Mouse (Mus musculus) testis, adult 2 months (tissue): Measurements from ENCODE around the gene Tmem189. TPM values are rescaled to one million over a fixed set of nuclear protein-coding genes. Genes with fewer than 3 reads are reported as not detected.

ENCODE experiments used
- H3K27ac ChIP-seq: fragments of 200-500 bp; 2 replicates; pipeline ENCODE4 v1.5.1; 2012; ENCODE audit warnings: low read depth, low read length; ENCODE audit not compliant: control insufficient read depth, insufficient read depth
- H3K27me3 ChIP-seq: fragments of 200-500 bp; 2 replicates; pipeline ENCODE4 v1.6.1; 2012; ENCODE audit warnings: mild to moderate bottlenecking, low read length, moderate library complexity; ENCODE audit not compliant: control insufficient read depth, insufficient read depth
- H3K36me3 ChIP-seq: fragments of 200-500 bp; 2 replicates; pipeline ENCODE4 v1.6.1; 2012; ENCODE audit warnings: mild to moderate bottlenecking, low read length; ENCODE audit not compliant: control insufficient read depth, insufficient read depth
- H3K4me1 ChIP-seq: fragments of 200-500 bp; 2 replicates; pipeline ENCODE4 v1.6.1; 2012; ENCODE audit warnings: low read length; ENCODE audit not compliant: control insufficient read depth, insufficient read depth
- H3K4me3 ChIP-seq: fragments of 200-500 bp; 2 replicates; pipeline ENCODE4 v1.5.1; 2012; ENCODE audit warnings: low read depth, mild to moderate bottlenecking, low read length, moderate library complexity, mixed read lengths; ENCODE audit not compliant: control insufficient read depth
- CTCF ChIP-seq: fragments of 200-500 bp; IDR thresholded peaks from 2 replicates; pipeline ENCODE4 v1.5.1; 2012; ENCODE audit warnings: low read depth, mild to moderate bottlenecking, inconsistent platforms, low read length, moderate library complexity; ENCODE audit not compliant: control insufficient read depth, insufficient read depth, insufficient replicate concordance
- POLR2A ChIP-seq: fragments of 200-500 bp; IDR thresholded peaks from 2 replicates; pipeline ENCODE4 v1.6.1; 2012; ENCODE audit warnings: low read depth, mild to moderate bottlenecking, inconsistent platforms, low read length, moderate library complexity; ENCODE audit not compliant: control insufficient read depth
- polyA plus RNA-seq: library from polyadenylated mRNA; depleted of rRNA; stranded (reverse); fragments of >200 nt; gene quantifications from 2 replicates; pipeline ENCODE4 v1.2.3, GENCODE M21; 2012

The Tmem189 gene
- polyA plus RNA-seq, 1 experiment: 97.4 TPM

- TF ChIP-seq CTCF (no peak), POLR2A (no peak)
- Histone ChIP-seq H3K4me3 (no peak overlapping the region), H3K27me3 (no peaks in the 10 kb centered on the region), H3K4me1 (peaks cover 4% of the 10 kb centered on the region; the same call in 1 of the 2 replicates), H3K27ac (no peak overlapping the region), H3K36me3 (no peaks in the 10 kb centered on the region)
Measured at GRCm38 (mm10) chr2:167700018-167700417, 10.4 kb upstream of the Tmem189 start.

GRCm38 (mm10) chr2:167697902-167698301 lies 8.3 kb upstream of the Tmem189 start:
- TF ChIP-seq POLR2A (no peak), CTCF (no peak)
- Histone ChIP-seq H3K27me3 (no peaks in the 10 kb centered on the region), H3K4me3 (no peak overlapping the region), H3K27ac (no peak overlapping the region; the same call in 1 of the 2 replicates), H3K4me1 (peaks cover 4% of the 10 kb centered on the region; the same call in 1 of the 2 replicates), H3K36me3 (no peaks in the 10 kb centered on the region)

GRCm38 (mm10) chr2:167696143-167696542 lies 6.5 kb upstream of the Tmem189 start:
- Histone ChIP-seq H3K4me1 (peaks cover 4% of the 10 kb centered on the region; the same call in 1 of the 2 replicates), H3K27ac (no peak overlapping the region), H3K36me3 (no peaks in the 10 kb centered on the region), H3K27me3 (no peaks in the 10 kb centered on the region), H3K4me3 (no peak overlapping the region)
- no peak for TF ChIP-seq POLR2A
- TF ChIP-seq CTCF: no peak

DNA sequence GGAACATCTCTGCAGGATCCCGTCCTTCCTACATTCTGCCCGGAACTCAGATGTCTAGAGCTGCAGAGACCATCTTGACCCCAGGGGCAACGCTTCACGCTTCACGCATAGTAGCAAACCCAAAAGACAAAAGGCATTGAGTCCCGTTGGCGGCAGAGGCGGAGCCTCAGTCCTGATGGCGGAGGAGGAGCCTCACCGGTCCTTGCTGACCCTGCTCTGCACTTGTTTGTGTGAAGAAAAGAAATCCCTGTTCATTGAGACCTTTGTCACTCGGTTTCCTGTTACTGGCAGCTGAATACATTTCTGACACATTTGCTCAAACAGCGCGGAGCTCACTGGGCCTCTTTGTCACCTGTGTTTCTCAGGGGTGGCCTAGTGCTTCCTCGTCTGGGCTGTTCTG lies 5.9 kb upstream of the Tmem189 start:
- H3K27ac ChIP-seq: no peak overlapping the region
- H3K4me1 ChIP-seq: peaks cover 5% of the 10 kb centered on the region
- no peaks in the 10 kb centered on the region for H3K27me3 ChIP-seq
- no peak for TF ChIP-seq CTCF
- TF ChIP-seq POLR2A: no peak
- no peaks in the 10 kb centered on the region for H3K36me3 ChIP-seq
- H3K4me3 ChIP-seq: no peak overlapping the region

DNA sequence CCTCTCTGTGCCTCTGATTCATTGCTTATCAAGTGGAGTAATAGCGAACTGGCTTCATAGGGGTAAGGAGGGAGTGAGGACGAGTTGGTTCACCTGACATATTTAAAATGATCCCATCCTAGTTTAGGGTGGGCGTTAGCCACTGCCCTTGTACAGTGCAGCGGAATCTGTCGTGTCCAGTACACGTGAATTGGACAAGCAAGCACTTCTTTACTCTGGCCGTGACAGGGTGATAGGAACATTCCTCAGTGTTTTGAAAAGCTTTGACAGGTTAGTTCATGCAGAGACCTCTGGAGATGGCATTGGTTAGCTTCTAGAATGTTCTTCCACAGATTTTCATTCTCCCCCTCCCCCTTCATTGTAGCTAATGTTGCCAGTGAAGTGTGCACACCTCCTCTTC lies 5.3 kb upstream of the Tmem189 start:
- Histone ChIP-seq H3K36me3 (no peaks in the 10 kb centered on the region), H3K4me3 (no peak overlapping the region), H3K27ac (no peak overlapping the region), H3K27me3 (no peaks in the 10 kb centered on the region), H3K4me1 (peaks cover 7% of the 10 kb centered on the region)
- TF ChIP-seq POLR2A (no peak), CTCF (no peak)

- H3K36me3 ChIP-seq: no peaks in the 10 kb centered on the region
- H3K4me1 ChIP-seq: peaks cover 14% of the 10 kb centered on the region
- H3K27ac ChIP-seq: no peak overlapping the region
- H3K4me3 ChIP-seq: no peak overlapping the region
- no peaks in the 10 kb centered on the region for H3K27me3 ChIP-seq
- no peak for TF ChIP-seq POLR2A
- TF ChIP-seq CTCF: no peak
Measured at GRCm38 (mm10) chr2:167694244-167694643, 4.6 kb upstream of the Tmem189 start.

GRCm38 (mm10) chr2:167693540-167693939 lies 3.9 kb upstream of the Tmem189 start:
- TF ChIP-seq CTCF (no peak), POLR2A (no peak)
- H3K4me1 ChIP-seq: peaks cover 14% of the 10 kb centered on the region
- H3K36me3 ChIP-seq: no peaks in the 10 kb centered on the region
- no peak overlapping the region for H3K4me3 ChIP-seq
- H3K27ac ChIP-seq: no peak overlapping the region
- H3K27me3 ChIP-seq: no peaks in the 10 kb centered on the region

- H3K36me3 ChIP-seq: no peaks in the 10 kb centered on the region
- H3K27me3 ChIP-seq: no peaks in the 10 kb centered on the region
- no peak overlapping the region for H3K27ac ChIP-seq
- H3K4me1 ChIP-seq: peaks cover 14% of the 10 kb centered on the region
- H3K4me3 ChIP-seq: no peak overlapping the region
- TF ChIP-seq CTCF (no peak), POLR2A (no peak)
Measured at GRCm38 (mm10) chr2:167692831-167693230, 3.2 kb upstream of the Tmem189 start.
